ENCODE assay signal across 9 mouse cellular contexts in the genomic region with DNA sequence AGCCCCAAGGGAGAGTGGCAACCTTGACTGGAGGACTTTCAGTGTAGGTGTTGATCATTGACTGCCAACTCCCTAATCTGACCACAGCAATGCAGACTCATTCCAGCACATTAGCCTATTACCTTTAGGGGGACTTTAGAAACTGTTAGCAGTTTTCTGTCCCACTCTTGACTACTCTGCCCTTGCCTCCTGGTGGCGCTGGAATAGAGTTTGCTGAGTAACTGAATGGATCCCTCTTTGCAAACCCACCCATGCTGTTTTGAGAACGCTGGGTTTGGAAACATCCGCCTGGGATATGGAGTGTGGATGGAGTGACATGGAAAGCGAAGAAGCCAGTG. TPM values are rescaled to one million over a fixed set of nuclear protein-coding genes. Genes with fewer than 3 reads are reported as not detected.
DNase-seq lines count a peak whose midpoint lies in the region; ATAC-seq and TF ChIP-seq lines count a peak whose summit lies in the region.
"Had no signal": no experiment of that assay in that cellular context is flagged by ENCODE, and none has a peak within 500 bp of the region (broad histone marks: within the 10 kb centered on the region; RNA-seq: fewer than 3 reads in every experiment).

No protein-coding gene starts in this region.

- H3K4me3 ChIP-seq in heart, embryonic 12.5 days, result peak overlapping the region; percentile 77
- H3K4me3 ChIP-seq in heart, postnatal 0 days (ENCODE audit: low read depth, low read length), result peak overlapping the region; percentile 68
- peak overlapping the region; percentile 86 for H3K4me3 ChIP-seq in megakaryocyte, embryonic 14.5 days (replicated peaks)

- peak overlapping the region; percentile 89 for H3K9ac ChIP-seq in heart, embryonic 12.5 days
- H3K9ac ChIP-seq in heart, postnatal 0 days (replicated peaks; ENCODE audit: low read depth, low read length), result peak overlapping the region; percentile 66

- DNase-seq in heart, postnatal 36 days, result no peak
- DNase-seq in R1 (ENCODE audit: low read depth, low spot score), result peak; percentile 32
- peak; percentile 39 for DNase-seq in heart, postnatal 0 days (ENCODE audit: low spot score)
- no peak for DNase-seq in urinary bladder, postnatal 4 days (ENCODE audit: low spot score in 2 of 2)
- no peak for DNase-seq in lung, postnatal 36 days
- DNase-seq in kidney, postnatal 14 days, result no peak

- TF ChIP-seq CTCF in heart, postnatal 0 days (IDR thresholded peaks at IDR 0.05; ENCODE audit: low read depth), result peak; percentile 13; the same call in 1 of the 2 replicates

- H3K27ac ChIP-seq in heart, embryonic 12.5 days (ENCODE audit: poor library complexity, severe bottlenecking), result peak overlapping the region; percentile 82
- peak overlapping the region; percentile 65 for H3K27ac ChIP-seq in heart, postnatal 0 days (ENCODE audit: low read depth)

- intact Hi-C loops in heart, postnatal 36 days (cut with DNase I), result loop anchor here (5.0 kb wide), 1 partner anchor 87 kb away; no protein-coding TSS in a partner anchor

- no peaks in the 10 kb centered on the region for H3K36me3 ChIP-seq in heart, embryonic 12.5 days
- H3K36me3 ChIP-seq in heart, postnatal 0 days (replicated peaks; ENCODE audit: control insufficient read depth, insufficient read depth, low read length), result no peaks in the 10 kb centered on the region
- no peaks in the 10 kb centered on the region for H3K36me3 ChIP-seq in megakaryocyte, embryonic 14.5 days (replicated peaks; ENCODE audit: low read length)

- TF ChIP-seq EP300 in heart, postnatal 0 days (IDR thresholded peaks at IDR 0.05; ENCODE audit: low read depth), result no peak

- no peaks in the 10 kb centered on the region for H3K9me3 ChIP-seq in heart, embryonic 12.5 days (replicated peaks)
- H3K9me3 ChIP-seq in heart, postnatal 0 days (replicated peaks; ENCODE audit: control insufficient read depth, low read length), result no peaks in the 10 kb centered on the region
- H3K9me3 ChIP-seq in megakaryocyte, embryonic 14.5 days, result 0 out of 2 replicates have a peak, but pooled peaks cover 6% of the 10 kb centered on the region

- H3K4me1 ChIP-seq in heart, embryonic 12.5 days (replicated peaks), result peaks cover 18% of the 10 kb centered on the region
- no peaks in the 10 kb centered on the region for H3K4me1 ChIP-seq in heart, postnatal 0 days (ENCODE audit: control insufficient read depth, insufficient read depth)
- H3K4me1 ChIP-seq in megakaryocyte, embryonic 14.5 days, result peaks cover 12% of the 10 kb centered on the region

- peak overlapping the region; percentile 95 for H3K4me2 ChIP-seq in heart, embryonic 12.5 days
- H3K4me2 ChIP-seq in heart, postnatal 0 days (ENCODE audit: low read depth, low read length), result peak overlapping the region; percentile 88

- WGBS in heart, embryonic 12.5 days, result 44% methylated on average over 4 of the region's 4 CpGs
- 43% methylated on average over 4 of the region's 4 CpGs for WGBS in heart, postnatal 0 days

- H3K27me3 ChIP-seq in heart, embryonic 12.5 days (replicated peaks), result peaks cover 12% of the 10 kb centered on the region
- H3K27me3 ChIP-seq in heart, postnatal 0 days (ENCODE audit: control insufficient read depth, insufficient read depth, low read length), result no peaks in the 10 kb centered on the region
- H3K27me3 ChIP-seq in megakaryocyte, embryonic 14.5 days (replicated peaks), result peaks cover 56% of the 10 kb centered on the region
- H3K27me3 ChIP-seq: CH12.LX had no signal

- peak; percentile 27; the same call in 1 of the 2 replicates for ATAC-seq in heart, embryonic 12.5 days (ENCODE audit: insufficient number of reproducible peaks, low FRiP score)
- no peak for ATAC-seq in heart, postnatal 0 days (ENCODE audit: insufficient read depth, low read depth)

RNA-seq across cellular contexts. Expression of gene Ano4, which starts 0.6 kb away (rescaled TPM):
- 6.5 and 7.8 TPM in 2 replicates for polyA plus RNA-seq in heart, embryonic 12.5 days (2016; fragmentation: Nextera tagmentation; extraction: Ambion mirVana)
- 1 to 10 TPM; 6.0 to 6.1 TPM for total RNA-seq in heart, postnatal 36 days (2021)
- total RNA-seq in heart, postnatal 0 days (2014; rRNA removed; ENCODE audit: low replicate concordance), result 1.8 and 3.8 TPM in 2 replicates
- polyA plus RNA-seq in heart, postnatal 0 days (2015; fragmentation: Nextera tagmentation; extraction: Ambion mirVana), result 2.7 and 3.2 TPM in 2 replicates
- not detected in 2 replicates for polyA plus RNA-seq in megakaryocyte, embryonic 14.5 days (2012; ENCODE audit: insufficient read depth, low replicate concordance)
- total RNA-seq: CH12.LX had no signal

Comparison
In these comparisons a context has a peak if more than half of its experiments do, and no peak if none do; other contexts are left out.
1. DNase-seq: peak in R1 (single experiment) and heart, postnatal 0 days (single experiment); none in heart, postnatal 36 days (0 of 2), urinary bladder, postnatal 4 days (0 of 2), lung, postnatal 36 days (single experiment) and kidney, postnatal 14 days (single experiment).
2. Peak in every context shown above with its lines, with median percentiles within 50 percentile points of each other: H3K4me3 ChIP-seq.